Mouse (Mus musculus): Measurements from ENCODE around the gene Art1.
A peak's percentile ranks its signal among the peaks of the same experiment; 100 is the strongest.

The Art1 gene

GRCm38 (mm10) chr7:102101487-102101886 lies at the start of gene Art1:
Art1 (plus strand) TSS chr7:102101743.
- DNase-seq (ENCODE audit: low spot score) = no peak

DNA sequence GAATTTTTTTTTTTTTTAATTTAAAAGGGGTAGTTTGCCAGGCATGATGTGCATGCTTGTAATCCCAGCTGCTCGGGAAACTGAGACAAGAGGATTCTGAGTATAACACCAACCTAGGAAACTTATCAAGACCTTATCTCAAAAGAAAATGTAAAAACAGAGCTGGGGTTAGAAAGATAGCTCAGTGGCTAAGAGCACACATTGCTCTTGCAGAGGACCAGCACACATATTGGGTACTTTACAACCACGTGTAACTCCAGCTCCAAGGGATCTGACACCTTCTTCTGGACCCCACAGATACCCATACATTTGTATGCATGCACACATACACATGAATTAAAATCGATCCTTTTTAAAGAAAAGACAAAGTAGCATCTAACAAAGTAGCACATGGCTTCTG lies 40.2 kb upstream of the Art1 start:
- no peak for DNase-seq (ENCODE audit: low spot score)

DNA sequence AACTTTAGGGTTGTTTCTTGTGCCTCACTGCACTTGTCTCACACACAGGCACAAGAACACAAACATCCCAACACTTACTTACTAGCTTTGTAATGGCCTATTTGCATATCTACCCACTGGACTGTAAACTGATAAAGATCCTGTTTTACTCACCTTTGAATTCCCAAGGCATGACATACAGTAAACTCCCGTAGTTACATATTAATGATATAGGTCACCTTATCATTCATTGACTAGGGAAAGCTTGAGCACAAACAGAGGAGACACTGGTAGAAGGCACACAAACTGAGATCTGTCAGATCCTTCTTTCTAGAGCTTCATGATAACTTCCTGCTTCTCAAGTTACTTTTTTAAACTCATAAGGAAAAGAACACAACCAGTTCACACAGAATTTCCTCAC lies 39.3 kb upstream of the Art1 start:
- no peak for DNase-seq (ENCODE audit: low spot score)

DNA sequence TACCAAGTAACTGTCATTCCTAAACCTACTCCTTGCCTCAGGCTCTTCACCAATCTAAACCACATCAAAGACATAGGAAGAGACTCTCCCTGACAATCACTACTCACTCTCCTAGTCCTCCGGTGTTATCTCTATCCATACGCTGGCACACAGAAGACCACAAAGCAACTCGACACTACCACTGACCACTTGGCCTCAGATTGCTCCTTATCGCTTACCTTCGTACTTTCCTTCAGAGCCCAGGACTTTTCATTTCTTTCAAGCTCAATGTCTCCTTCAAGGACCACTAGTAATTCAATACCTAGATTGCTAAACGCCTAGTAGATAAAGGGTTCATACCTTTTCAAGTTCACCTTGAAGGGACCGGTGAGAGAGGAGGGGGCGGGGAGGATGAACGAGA lies 37.7 kb upstream of the Art1 start:
- DNase-seq (ENCODE audit: low spot score) = no peak

DNA sequence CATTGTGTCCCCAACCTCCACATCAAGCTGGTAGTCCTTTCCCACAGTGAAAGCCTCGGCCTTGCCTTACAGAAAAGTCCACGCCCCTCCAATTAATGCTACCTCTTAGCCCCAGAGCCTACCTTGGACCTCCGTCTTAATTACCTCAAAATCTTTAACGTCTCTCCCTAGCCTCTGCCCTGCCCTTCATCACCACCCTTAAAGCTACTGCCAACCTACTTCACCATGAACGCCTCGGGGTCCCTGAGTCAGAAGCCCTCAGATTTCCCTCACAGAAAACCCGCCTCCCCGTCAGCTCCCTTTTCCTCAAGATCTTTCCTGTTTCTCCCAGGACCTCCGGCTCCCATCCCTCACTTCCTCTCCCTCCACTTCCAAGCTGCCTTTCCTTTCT lies 36.9 kb upstream of the Art1 start:
- no peak for DNase-seq (ENCODE audit: low spot score)

DNA sequence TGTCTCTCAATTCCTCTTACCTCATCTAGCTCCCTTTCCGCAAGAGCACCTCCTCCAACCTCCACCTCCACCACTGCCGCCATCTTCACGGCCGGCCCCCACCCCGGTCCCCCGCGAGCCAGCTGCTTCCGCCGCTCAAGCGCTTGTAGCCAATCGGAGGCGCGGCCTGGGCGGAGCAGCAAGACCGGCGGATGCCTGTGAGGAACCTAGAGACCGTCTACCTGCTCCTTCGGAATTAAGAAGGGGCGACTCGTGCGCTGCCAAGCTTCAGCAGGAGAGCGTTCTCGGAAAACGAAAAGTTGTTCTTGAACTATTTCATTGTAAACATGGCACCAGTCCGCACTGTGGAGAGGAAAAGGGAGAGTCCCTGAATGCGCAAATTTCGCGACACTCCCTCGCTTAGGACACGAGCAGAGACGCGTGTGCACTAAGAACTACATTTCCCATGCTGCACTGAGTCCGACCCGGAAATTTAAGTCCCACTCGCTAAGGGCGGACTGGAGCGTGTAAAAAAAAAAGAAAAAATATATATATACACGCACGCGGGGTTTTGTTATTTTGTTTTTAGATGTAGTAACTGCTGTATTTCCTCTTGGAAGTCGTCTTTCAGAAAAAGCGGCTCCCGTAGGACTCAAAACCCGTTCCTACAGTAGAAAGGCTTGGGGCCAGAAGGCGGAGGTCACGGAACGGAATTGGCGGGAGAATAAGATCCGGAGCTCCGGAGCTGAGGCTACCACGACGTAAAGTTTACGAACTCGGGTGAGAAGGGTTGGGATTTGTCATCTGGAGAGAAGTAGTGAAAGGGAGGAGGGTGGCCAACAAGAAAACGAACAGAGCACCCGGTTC lies 36.3 kb upstream of the Art1 start, which contains the start of the genes Rnf121, Xndc1 and Xntrpc:
TSS of gene Rnf121 (minus strand) at position 424 of the 846 bp plus-strand sequence.
TSS of gene Xndc1 (plus strand) at position 466 of the 846 bp plus-strand sequence.
TSS of gene Xntrpc (plus strand) at position 668 of the 846 bp plus-strand sequence.
- DNase-seq (ENCODE audit: low spot score) = peak; percentile 85

GRCm38 (mm10) chr7:102066363-102066762 lies 35.2 kb upstream of the Art1 start:
- DNase-seq (ENCODE audit: low spot score) = no peak

- DNase-seq (ENCODE audit: low spot score) = no peak
Measured at GRCm38 (mm10) chr7:102076714-102077296, 24.7 kb upstream of the Art1 start.

GRCm38 (mm10) chr7:102078517-102078916 lies 23.0 kb upstream of the Art1 start:
- DNase-seq (ENCODE audit: low spot score) = no peak

DNA sequence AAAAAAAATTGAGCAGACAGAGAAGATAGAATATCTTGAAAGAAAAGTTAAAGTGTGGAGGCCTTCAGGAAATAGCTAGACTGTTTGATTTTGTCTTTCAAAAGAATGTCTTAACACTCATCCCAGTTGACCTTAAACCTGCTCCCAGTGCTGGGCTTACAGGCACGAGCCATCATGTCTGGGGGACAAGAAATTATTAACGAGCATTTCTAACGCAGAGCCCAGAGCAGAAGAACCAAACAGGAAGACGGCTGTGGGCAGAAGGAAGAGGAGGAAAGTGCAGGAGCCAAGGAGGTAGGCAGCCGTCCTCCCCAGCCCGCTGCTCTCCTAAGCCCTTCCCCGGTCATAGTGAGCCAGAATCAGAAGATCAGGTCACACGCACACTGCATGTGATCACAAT lies 21.2 kb upstream of the Art1 start:
- DNase-seq (ENCODE audit: low spot score) = no peak

GRCm38 (mm10) chr7:102081784-102082183 lies 19.8 kb upstream of the Art1 start:
- no peak for DNase-seq (ENCODE audit: low spot score)

DNA sequence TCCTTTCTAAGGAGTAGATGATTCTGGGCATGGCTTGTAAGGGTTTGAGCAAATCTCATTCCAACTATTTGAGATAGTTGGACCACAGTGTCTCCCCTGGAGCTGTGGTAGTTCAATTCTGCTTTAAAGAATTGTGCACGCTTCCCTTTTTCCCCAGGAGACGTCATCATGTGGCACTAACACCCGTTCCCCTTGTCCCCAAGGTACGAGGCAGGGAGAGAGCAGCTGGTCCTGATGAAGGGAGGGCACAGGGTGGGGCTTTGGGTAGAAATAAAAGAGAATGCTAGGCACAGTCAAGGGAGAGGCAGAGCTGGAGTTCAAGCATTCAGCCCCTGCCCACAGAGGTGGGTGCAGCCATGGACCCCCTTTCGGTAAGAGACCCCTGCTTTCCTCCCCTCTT lies 18.7 kb upstream of the Art1 start, which contains the start of gene Trpc2:
TSS of gene Trpc2 (plus strand) at position 301 of the 400 bp plus-strand sequence.
- no peak for DNase-seq (ENCODE audit: low spot score)

DNA sequence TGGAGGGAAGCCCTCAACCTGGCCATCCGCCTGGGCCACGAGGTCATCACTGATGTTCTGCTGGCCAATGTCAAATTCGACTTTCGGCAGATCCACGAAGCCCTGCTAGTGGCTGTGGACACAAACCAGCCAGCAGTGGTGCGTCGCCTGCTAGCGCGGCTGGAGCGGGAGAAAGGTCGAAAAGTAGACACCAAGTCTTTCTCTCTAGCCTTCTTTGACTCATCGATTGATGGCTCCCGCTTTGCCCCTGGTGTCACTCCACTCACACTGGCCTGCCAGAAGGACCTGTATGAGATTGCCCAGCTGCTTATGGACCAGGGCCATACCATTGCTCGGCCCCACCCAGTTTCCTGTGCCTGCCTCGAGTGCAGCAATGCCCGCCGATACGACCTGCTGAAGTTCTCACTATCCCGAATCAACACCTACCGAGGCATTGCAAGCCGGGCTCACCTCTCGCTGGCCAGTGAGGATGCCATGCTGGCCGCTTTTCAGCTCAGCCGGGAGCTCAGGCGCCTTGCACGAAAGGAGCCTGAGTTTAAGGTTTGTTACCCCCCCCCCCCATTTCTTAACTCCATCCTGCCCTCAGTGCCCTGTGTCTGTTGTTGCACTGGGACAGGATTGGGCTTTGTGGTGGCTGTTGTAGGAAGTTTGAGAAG lies 17.4 kb upstream of the Art1 start:
- no peak for DNase-seq (ENCODE audit: low spot score)

DNA sequence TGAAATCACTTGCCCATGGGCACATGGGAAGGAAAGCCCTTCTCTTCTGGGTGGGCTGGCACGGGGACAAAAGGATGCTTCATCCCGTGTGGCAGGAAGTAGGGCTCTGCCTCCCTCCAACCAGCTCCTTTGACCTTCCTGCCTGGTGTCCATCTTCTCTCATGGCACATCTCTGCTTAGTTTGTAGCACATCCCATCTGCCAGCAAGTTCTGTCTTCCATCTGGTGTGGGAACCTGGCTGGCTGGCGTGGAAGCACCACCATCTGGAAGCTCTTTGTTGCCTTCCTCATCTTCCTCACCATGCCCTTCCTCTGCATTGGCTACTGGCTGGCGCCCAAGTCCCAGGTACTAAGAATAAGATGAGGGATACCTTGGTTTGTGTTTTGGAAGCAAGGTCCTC lies 14.2 kb upstream of the Art1 start:
- DNase-seq (ENCODE audit: low spot score) = no peak

DNA sequence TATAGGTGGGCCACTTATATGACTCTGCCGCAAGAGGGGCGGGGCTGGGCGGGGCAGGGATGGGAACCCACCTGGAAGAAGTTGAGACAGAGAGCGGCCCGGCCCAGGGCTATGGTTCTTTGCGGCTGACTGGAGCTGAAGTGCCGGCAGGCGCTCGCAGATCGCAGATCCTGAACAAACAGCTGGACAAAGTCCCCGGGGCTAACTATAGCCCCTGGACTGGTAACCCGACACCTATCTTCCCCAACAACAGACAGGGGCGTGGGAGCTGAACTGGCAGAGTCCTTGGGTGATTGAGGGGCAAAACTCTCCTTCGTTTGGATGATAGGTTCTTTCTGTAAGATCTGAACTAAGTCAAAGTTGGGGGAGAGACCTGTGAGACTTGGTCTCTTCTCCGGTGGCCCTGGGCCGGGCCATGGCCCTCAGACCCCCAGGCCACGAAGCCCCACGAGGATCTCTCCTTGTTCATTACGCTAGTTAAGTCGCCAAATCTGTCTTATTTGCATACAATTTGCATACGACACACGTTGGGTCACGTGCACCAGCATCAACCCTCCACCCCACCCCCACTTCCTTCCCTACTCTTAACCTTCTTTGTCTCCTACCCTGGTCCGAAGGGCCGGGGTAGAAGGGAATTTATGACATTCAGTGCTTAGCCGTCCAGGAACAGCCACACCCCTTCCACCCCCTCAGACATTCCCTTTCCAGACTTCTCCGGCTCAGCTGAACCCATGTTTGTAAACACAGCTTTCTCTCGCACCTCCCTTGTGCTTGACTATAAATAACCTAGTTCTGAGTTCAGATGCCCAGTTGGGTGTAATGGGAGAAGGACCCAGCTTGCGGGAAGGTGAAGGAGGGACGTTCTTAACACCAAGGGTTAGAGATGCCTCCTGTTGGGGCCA lies 1.5 kb upstream of the Art1 start:
- no peak for DNase-seq (ENCODE audit: low spot score)

- no peak for DNase-seq (ENCODE audit: low spot score)
Measured at GRCm38 (mm10) chr7:102100868-102101267, 675 bp upstream of the Art1 start.

DNA sequence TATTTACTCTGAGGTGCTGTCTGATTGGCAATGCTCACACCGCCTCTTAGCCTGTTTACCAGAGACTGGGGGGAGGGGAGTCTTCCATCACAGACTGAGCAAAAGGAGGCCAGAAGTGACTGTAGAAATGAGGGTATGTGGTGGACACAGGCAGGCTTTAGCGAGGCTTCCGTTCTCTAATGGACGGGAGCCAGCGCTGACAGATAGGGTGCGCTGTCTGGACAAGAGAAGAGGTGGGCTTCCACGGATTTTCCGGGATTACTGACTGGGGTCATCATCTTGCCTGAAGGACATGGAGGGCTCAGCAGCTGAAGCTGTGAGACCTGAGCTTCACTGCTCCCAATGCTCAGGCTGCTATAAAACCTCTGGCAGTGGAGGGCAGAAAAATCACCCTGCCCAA lies 698 bp downstream of the Art1 start:
- no peak for DNase-seq (ENCODE audit: low spot score)

DNA sequence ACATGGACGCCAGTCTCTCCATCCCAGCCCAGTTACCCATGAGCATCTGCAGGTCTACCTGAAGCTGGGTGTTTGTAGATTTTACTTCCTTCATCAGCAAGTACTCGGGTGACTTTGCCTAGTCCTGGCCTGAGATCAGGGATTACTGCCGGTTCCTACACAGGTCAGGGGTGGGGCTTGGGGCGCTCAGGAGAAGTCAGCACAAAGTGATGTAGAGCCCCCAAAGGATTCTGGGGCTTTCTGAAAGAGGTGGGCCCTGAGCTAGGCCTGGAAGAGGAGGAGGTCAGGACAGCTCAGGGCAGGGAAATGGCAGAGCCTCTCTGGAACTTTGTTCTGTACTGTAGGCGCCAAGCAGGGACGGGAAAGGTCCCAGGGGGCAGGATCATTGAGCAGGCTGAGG lies 1.2 kb downstream of the Art1 start:
- no peak for DNase-seq (ENCODE audit: low spot score)

DNA sequence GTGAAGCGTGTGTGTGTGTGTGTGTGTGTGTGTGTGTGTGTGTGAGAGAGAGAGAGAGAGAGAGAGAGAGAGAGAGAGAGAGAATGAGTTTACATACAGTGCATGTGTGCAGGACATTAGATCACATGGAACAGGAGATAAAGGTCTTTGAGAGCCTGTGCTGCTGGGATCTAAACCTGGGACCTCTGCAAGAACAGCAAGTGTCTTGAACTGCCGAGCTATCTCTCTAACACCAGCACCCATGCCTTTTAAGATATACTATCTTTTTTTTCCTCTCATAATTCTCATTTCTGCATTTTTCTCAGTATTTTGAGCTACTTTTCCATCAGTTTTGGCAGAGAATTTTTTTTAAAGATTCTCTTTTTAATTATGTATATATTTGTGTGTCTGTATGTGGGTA lies 2.0 kb downstream of the Art1 start:
- no peak for DNase-seq (ENCODE audit: low spot score)

DNA sequence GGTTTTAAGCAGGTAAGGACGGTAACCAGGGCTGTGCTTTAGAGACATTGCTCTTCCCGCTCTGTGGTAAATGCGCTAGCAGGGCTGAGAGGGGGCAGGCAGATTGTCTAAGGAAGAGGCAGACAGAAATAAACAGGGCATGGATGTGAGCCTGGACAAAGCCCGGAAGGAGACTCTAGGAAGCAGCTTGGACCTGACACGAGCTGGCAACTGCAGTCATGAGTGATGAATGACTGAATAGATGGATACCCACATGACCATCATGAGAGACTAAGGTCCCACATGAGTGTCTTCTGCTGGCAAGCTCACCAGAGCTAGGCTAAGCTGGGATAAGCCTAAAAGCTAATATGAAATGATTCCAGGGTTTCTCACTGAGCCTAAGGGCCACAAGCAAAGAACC lies 2.6 kb downstream of the Art1 start:
- DNase-seq (ENCODE audit: low spot score) = no peak

GRCm38 (mm10) chr7:102106700-102107141 lies 5.2 kb downstream of the Art1 start:
- no peak for DNase-seq (ENCODE audit: low spot score)

DNA sequence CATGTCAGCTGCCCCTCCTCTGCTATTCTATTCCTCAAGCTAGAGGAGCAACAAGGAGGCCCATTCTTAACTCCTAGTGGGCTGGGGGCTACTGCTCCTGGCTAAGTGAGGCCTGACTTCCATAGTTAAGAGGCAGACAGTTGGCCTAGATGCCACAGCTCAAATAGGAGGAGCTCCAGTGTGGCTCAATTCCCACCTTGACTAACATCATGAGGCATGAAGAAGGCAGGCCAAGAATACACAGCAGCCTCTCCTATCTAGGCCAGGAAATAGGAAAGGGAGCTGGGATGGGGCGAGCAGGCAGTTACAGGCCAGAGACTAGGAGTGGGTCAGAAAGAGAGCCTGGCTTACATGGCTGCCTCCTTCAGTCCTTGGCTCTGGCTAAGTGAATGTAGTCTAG lies 6.7 kb downstream of the Art1 start:
- DNase-seq (ENCODE audit: low spot score) = no peak
